Mouse (Mus musculus) embryo, embryonic 11 days (tissue): ENCODE measurements at regions not wholly inside any gene's neighbourhood (a gene's known extent, or its start where the extent isn't known, plus 50 kb on each side); places are given as distances from the start of the nearest gene placed in this dataset.

Experiments
- DNase-seq: peaks from one replicate; pipeline ENCODE4 v3.0.0-alpha.2; 2015

- DNase-seq: no peak
Measured at GRCm38 (mm10) chr15:62233154-62233553, 1310.3 kb upstream of the A1bg start.

DNA sequence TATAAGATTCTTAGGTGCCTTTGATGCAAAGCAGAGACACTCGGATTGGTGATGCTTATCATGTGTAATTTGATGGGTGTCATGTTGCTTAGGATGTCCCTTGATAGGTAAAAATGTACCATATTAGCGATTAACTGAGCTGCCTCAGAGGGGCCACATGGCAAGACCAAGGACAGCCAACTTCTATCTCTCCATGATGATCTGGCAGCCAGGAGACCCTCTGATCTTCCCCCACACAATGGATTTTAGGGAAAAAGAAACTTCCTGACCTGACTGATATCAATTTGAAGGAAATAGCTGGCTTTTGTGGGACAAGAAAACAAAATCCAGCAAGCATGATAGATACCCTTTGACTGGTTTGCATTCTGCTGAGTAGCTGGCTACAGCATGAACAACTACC lies 1308.9 kb upstream of the A1bg start:
- no peak for DNase-seq

DNA sequence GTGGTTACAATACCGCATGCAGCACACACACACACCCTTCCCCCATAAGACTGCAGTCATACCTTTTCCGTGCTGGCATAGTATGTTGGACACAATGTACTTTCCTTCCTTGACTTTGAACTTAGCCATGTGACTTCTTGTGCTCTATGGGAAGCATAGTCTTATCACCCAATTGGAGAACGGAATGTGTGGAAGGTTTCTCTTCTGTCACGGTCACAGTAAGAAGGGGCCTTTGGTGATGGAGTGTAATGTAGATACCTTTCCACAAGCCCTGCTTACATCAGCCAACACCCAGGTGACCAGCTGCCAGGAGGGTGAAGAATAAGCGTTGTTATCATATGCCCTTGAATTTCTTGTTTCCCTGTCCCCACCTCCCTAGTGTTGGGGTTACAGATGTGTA lies 1308.0 kb upstream of the A1bg start:
- no peak for DNase-seq

GRCm38 (mm10) chr15:62229491-62230283 lies 1306.9 kb upstream of the A1bg start:
- DNase-seq: no peak

DNA sequence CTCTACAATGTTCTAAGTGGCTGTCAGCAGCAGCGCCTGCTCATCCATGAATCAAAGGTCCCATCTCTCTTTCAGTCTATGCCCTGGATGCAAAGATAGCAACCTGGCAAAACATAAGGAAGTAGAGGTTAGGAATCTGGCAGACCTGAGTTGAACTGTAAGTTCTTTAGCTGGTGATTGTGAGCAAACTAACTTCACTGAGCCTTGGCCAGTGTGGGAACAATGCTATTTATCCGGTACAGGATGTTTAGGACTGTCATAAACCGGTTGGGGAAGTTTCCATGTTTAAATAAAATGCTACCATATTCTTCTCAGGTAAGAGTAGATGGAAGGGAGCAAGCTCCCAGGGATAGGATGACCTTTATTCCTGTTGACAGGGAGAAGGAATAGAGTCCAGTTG lies 1306.2 kb upstream of the A1bg start:
- no peak for DNase-seq

- no peak for DNase-seq
Measured at GRCm38 (mm10) chr15:62224798-62225197, 1302.0 kb upstream of the A1bg start.

GRCm38 (mm10) chr15:62224191-62224590 lies 1301.4 kb upstream of the A1bg start:
- no peak for DNase-seq

DNA sequence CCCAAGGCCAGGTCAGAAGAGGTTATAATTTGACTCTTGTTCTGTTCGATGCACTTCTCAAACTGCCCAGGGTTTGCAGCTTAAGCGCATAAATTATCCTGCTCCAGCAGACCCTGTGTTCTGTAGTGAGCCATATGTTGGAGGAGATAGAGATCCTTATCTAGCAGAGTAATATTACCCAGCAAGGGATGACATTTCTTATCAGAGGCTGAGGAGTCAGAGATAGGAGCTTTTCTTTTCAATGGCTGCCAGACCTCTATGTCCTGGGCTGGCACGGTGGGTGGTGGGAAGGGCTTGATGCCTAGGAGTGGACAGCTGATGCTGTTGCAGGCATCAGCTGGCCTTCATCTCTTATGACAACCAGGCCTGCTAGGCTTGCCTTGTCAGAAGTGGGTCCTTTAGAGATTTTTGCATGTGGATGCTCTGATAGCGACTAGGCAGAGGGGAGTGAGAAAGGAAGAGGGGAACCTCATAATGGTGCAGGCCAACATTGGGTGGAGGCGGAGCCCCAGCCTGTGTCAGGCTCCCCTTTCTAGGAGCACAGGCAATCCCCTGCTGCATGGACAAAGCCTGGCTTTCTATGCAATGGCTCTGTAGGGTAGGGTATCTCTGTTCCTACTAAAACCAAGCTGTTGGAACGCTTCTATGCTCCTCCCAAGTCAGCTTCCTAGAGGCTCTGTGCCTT lies 1300.5 kb upstream of the A1bg start:
- DNase-seq: no peak

GRCm38 (mm10) chr15:62222731-62223130 lies 1299.9 kb upstream of the A1bg start:
- no peak for DNase-seq

DNA sequence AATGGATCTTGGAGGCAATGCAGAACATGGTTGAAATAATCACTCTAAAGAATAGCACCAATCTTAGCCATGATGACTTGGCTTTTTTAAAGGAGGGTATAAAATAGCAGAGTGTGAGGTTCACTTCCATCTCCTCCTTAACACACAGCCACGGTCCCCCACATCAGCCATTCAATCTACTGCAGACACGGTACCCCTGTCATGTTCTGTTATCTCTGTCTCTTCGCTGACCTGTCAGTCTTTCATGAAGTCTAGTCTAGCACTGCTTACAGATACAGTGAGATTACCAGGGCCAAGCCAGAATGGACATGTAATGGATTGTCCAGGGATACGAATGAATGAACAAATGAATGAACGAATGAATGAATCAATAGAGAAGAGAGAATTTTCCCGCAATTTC lies 1299.4 kb upstream of the A1bg start:
- DNase-seq: no peak

DNA sequence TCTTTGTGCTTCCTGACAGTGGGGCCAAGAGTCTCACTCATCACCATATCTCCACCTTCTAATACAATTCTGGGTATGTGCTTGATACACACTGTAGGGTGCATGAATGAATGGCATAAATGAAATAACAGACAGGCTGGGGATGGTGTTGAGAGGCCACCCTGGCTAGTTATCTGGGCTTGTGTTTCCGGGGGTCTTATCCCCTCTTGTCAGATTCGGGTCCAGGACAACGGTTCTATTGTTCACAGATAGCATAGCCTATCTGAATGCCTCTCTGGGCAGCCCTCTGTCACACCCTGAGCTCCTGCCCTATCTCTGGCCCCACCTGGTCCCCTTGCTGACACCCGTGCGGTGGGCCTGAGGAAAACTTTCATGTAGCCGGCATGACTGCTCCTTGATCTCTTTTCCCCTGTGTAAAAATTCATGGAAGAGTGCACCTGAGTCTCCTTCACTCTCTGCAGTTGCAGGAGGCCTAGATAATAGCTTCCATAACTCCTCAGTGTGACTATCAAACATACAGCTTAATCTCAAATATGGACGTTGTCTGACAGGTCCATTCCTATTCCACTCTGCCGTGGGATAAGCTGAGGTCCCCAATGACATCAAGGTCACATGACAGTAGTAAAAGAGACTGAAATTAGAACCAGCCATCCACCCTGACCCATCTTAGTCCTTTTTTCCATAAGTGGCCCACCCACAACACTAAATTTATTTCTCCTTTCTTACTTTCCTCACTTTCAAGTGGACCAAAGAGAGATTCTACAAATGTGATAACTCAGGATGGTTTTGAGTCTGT lies 1298.4 kb upstream of the A1bg start:
- DNase-seq: no peak

- no peak for DNase-seq
Measured at GRCm38 (mm10) chr15:62220620-62221019, 1297.8 kb upstream of the A1bg start.

DNA sequence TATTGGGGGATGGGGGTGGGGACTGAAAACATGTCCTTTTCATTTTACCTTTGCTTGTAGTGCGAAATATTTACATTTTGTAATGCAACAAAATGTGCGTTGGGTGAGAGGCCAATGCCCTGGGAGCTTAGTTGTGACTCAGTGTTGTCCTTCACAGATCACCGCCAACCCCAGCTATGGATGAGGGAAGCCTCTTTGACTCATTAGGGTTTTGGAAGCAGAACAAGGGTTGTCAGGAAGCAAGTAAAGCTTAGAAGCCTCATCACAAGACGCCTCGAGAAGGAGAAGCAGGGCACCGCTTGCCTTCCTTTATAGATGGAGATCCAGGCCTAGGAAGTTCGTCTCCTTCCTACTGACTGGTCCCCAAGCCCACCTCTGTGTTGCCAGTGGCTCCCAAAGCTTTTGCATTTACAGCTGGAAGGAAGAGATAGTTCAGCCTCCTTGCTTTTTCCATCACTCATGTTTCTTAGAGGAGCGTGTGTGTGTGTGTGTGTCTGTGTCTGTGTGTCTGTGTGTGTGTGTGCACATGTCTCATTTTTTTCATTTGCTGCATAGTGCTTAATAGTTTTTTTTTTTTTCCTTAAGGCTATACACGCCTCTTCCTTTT lies 1297.2 kb upstream of the A1bg start:
- no peak for DNase-seq

DNA sequence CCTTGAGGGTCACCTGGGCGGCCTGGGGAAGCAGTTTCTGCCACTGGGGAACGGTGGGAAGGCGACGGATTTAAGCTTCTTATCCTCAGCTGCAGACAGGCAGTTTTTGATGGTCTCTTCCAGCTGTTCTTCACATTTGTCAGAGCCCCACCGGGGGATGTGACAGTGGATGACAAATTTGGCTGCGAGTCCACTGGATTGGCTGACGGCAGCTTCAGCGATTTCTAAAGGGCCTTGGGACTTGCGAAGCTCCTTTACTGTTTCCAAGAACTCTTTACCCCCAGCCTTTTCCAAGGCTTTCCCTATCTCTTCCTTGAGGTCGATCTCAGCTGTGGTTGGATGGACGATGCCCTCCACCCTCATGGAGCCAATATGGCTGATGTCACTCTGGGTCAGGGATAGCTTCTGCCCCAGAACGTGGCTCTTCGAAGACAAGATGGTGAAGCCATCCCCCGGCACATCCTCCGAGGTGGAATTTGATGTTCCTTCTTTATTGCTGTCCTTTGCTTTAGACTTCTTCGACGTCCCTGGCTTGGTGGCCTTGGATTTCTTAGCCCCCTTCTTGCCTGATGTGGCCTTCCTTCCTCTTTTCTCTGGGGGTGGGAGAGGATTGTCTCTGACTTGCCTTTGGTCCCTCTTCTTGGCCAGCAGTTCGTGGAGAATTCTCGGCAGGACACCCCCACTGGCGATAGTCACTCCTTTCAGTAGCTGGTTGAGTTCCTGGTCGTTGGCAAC lies 1295.7 kb upstream of the A1bg start:
- no peak for DNase-seq

DNA sequence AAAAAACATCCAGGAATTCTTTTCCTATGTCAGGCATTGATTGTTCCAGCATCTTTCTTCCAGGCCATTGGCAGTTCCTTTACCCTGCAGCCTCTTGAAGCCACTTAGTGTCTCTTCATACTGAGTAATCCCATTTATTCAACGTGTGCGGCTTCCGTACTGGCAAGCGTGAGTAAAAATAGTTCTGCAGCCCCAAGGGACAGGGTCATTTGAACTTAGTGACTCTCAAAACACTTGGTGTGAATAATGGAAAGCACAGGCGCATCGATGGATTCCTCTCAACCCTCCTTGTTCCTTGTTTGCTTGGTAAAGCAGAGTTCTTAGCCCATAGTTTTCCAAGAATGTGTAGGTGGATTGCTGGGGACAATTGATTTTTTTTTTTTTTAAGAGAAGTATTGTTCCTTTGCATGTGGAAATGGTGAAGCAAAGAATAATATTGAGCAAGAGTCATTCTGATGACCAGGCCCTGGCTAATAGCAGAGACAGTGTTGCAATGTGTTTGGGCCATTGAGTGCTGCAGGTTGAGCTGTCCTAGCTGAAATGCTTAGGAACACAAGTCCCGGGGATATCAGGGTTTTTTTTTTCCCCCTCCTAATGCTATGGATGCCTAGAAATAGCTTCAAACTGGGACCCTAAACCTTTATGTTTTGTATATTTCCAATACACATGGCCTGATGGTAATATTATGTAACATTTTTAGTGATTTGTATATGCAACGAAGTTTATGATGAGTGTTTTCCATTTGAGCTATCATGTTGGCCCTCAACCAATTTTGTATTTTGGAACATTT lies 1294.1 kb upstream of the A1bg start:
- peak; percentile 45 for DNase-seq

DNA sequence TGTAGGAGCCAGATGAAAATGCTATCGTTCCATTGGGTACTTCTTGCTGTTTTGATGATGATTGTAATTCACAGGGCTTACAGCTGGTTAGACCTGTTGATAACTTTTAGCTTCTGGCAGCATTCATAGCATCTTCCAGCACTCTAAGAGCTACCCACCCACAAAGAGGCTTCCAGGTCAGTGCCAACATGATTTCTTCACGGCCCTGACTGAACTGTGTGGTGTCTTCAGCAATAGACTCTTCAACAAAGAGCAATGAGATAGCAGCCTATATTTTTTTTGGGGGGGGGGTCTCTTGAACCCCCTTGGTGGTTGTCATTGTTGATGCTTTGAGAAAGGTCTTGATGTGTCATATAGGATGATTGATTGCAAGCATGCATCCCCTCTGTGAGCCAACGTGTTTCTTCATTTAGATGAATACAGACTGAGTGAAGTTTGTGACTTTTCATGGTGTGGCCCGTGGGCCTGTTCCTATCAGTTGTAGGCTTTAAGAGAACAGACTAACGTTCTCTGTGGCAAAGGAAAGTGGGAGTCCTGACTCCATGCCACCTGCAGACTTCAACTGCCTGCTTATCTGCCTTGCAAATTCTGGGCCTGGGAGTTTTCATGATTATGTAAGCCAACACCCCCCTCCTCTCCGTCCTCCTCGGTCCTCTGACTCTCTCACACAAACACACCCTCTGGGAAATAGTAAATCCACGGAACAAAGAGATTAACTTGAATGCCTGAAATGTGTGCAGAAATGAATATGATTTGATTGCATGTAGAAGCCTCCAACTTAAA lies 1293.0 kb upstream of the A1bg start:
- no peak for DNase-seq

GRCm38 (mm10) chr15:62214300-62214699 lies 1291.5 kb upstream of the A1bg start:
- DNase-seq: no peak

DNA sequence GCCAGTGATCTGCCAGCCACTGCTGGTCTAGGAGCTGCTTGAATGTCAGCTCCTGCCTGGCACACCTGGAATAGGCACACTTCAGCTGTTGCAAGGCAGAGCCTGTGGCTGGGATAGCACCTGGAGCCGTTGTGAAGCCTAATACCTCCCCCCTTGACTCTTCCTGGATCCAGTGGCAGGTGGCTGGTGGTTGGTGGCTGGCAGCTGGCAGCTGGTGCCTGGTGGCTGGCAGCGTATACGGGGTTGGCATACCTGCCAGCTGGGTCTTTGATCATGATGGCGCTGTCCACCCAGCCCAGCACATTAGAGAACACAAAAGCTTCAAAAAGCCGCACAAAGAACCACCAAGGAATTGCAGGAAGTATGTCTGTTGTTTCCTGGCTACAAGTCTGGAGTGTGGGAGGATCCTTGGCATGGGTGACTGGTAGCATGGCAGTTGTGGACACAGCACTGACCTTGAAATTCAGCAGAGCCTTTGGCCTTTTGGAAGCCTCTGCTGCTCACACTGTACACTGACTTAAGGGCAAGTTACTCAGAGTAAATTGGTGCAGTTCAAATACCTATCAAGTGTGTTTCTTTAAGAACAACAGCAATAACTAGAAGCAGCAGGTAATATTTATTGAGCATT lies 1289.6 kb upstream of the A1bg start:
- no peak for DNase-seq

- DNase-seq: no peak
Measured at GRCm38 (mm10) chr15:62209881-62210481, 1287.2 kb upstream of the A1bg start.

DNA sequence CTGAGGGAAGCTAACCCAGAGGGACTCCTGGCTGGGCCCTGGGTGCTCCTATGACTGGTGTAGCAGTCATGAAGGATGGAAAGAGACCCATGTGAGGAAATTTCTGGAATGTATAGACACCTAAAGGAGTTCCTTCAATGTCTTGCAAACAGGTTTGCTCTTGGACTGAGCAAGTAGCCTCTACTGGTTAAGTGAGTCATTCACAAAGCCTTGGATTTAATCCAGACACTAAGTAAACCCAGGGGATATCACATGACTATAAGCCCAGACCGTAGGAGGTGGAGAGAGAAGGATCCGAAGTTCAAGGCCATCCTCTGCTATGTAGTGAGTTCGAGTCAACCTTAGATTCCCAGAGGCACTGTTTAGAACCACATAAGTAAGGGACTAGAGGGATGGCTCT lies 1286.5 kb upstream of the A1bg start:
- DNase-seq: no peak
